In the genomic region with DNA sequence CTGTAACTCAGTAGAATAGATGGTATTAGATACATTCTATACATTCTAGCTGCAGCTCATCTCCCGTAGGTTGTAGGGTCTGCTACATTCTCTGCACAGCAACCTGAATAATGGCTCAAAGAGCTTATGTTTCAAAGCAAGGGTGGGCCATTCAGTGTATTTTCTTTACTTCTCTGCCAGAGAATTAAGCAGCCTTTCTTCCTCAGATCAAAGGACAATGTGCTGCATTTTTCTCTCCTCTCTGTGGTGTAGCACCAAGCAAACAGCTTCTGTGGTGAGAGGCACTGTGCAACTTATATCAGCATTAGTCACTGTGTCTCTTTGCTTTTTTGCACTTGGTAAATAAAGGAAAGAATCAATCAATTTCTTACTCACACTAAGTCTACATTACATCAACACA, we compare ENCODE assay signal across 20 mouse cellular contexts.
DNase-seq lines count a peak whose midpoint lies in the region; ATAC-seq and TF ChIP-seq lines count a peak whose summit lies in the region.
"Had no signal": no experiment of that assay in that cellular context is flagged by ENCODE, and none has a peak within 500 bp of the region (broad histone marks: within the 10 kb centered on the region; RNA-seq: fewer than 3 reads in every experiment).

No protein-coding gene starts in this region.

- no peaks in the 10 kb centered on the region for H3K27me3 ChIP-seq in liver, postnatal 0 days (ENCODE audit: insufficient read depth, low read length)
- no peaks in the 10 kb centered on the region for H3K27me3 ChIP-seq in liver, embryonic 12.5 days (replicated peaks)
- no peaks in the 10 kb centered on the region for H3K27me3 ChIP-seq in stomach, postnatal 0 days (ENCODE audit: control insufficient read depth, insufficient read depth, low read length)
- H3K27me3 ChIP-seq: hindbrain, embryonic 15.5 days; liver, embryonic 13.5 days; lung, embryonic 15.5 days; midbrain, embryonic 12.5 days had no signal

- H3K4me3 ChIP-seq in liver, postnatal 0 days (ENCODE audit: low read depth, low read length) = no peak overlapping the region
- H3K4me3 ChIP-seq in liver, embryonic 12.5 days = no peak overlapping the region
- H3K4me3 ChIP-seq in stomach, postnatal 0 days (ENCODE audit: low read depth, low read length) = no peak overlapping the region
- H3K4me3 ChIP-seq: hindbrain, embryonic 15.5 days; liver, embryonic 13.5 days; lung, embryonic 15.5 days; midbrain, embryonic 12.5 days had no signal

- H3K9me3 ChIP-seq in liver, postnatal 0 days (ENCODE audit: low read length) = no peaks in the 10 kb centered on the region
- H3K9me3 ChIP-seq in liver, embryonic 12.5 days (replicated peaks) = no peaks in the 10 kb centered on the region
- H3K9me3 ChIP-seq in stomach, postnatal 0 days (ENCODE audit: control insufficient read depth, low read length) = no peaks in the 10 kb centered on the region
- H3K9me3 ChIP-seq: hindbrain, embryonic 15.5 days; liver, embryonic 13.5 days; lung, embryonic 15.5 days; midbrain, embryonic 12.5 days had no signal

- no peaks in the 10 kb centered on the region for H3K36me3 ChIP-seq in liver, postnatal 0 days (replicated peaks; ENCODE audit: insufficient read depth, low read length)
- H3K36me3 ChIP-seq in liver, embryonic 12.5 days = no peaks in the 10 kb centered on the region
- H3K36me3 ChIP-seq in stomach, postnatal 0 days (ENCODE audit: control insufficient read depth, insufficient read depth, low read length) = no peaks in the 10 kb centered on the region
- H3K36me3 ChIP-seq: hindbrain, embryonic 15.5 days; liver, embryonic 13.5 days; lung, embryonic 15.5 days; midbrain, embryonic 12.5 days had no signal

- H3K27ac ChIP-seq in liver, postnatal 0 days (ENCODE audit: low read depth) = no peak overlapping the region
- H3K27ac ChIP-seq in liver, embryonic 12.5 days = no peak overlapping the region
- H3K27ac ChIP-seq in stomach, postnatal 0 days (replicated peaks) = no peak overlapping the region
- H3K27ac ChIP-seq: hindbrain, embryonic 15.5 days; kidney, postnatal 0 days; liver, embryonic 13.5 days; lung, embryonic 15.5 days; midbrain, embryonic 12.5 days had no signal

- peak; percentile 4 for DNase-seq in embryo, embryonic 10.5 days (ENCODE audit: low spot score)
- no peak for DNase-seq in embryo, embryonic 9.5 days (ENCODE audit: extremely low spot score)
- DNase-seq in liver, postnatal 0 days = no peak
- DNase-seq in urinary bladder, postnatal 25 days (ENCODE audit: low spot score) = peak; percentile 2
- no peak for DNase-seq in urinary bladder, postnatal 36 days (ENCODE audit: low spot score in 2 of 2)
- DNase-seq in stomach, postnatal 0 days (ENCODE audit: low spot score) = peak; percentile 16
- no peak for DNase-seq in left cerebral cortex, postnatal 25 days (ENCODE audit: low spot score in 2 of 2)
- DNase-seq: cerebellum, adult 11-12 months; cerebellum, postnatal 10 days; gastrocnemius, postnatal 14 days; heart, adult 11 months; kidney, adult 2 months; liver, embryonic 13.5 days; thymus, postnatal 25 days had no signal

- ATAC-seq in liver, postnatal 0 days = peak; percentile 64; the same call in 1 of the 2 replicates
- no peak for ATAC-seq in liver, embryonic 12.5 days
- ATAC-seq in stomach, postnatal 0 days (ENCODE audit: low FRiP score, low TSS enrichment) = peak; percentile 98

- intact Hi-C loops in left cerebral cortex, postnatal 25 days (cut with DNase I) = no loop called here

- no peaks in the 10 kb centered on the region for H3K4me1 ChIP-seq in liver, postnatal 0 days (ENCODE audit: insufficient read depth)
- H3K4me1 ChIP-seq in liver, embryonic 12.5 days = no peaks in the 10 kb centered on the region
- no peaks in the 10 kb centered on the region for H3K4me1 ChIP-seq in stomach, postnatal 0 days (replicated peaks; ENCODE audit: control insufficient read depth, insufficient read depth)
- H3K4me1 ChIP-seq: hindbrain, embryonic 15.5 days; liver, embryonic 13.5 days; lung, embryonic 15.5 days had no signal

- WGBS in liver, postnatal 0 days (ENCODE audit: insufficient replicate concordance) = 62% methylated on average over 1 of the region's 1 CpGs
- 63% methylated on average over 1 of the region's 1 CpGs for WGBS in liver, embryonic 12.5 days (ENCODE audit: insufficient replicate concordance)
- WGBS in stomach, postnatal 0 days = 38% methylated on average over 1 of the region's 1 CpGs

- no peak overlapping the region for H3K9ac ChIP-seq in liver, postnatal 0 days (replicated peaks)
- no peak overlapping the region for H3K9ac ChIP-seq in liver, embryonic 12.5 days
- H3K9ac ChIP-seq in stomach, postnatal 0 days (ENCODE audit: low read length) = no peak overlapping the region
- H3K9ac ChIP-seq: hindbrain, embryonic 15.5 days; liver, embryonic 13.5 days; lung, embryonic 15.5 days; midbrain, embryonic 12.5 days had no signal

- no peak overlapping the region for H3K4me2 ChIP-seq in liver, postnatal 0 days (ENCODE audit: low read depth, low read length)
- H3K4me2 ChIP-seq in liver, embryonic 12.5 days = no peak overlapping the region
- no peak overlapping the region for H3K4me2 ChIP-seq in stomach, postnatal 0 days (replicated peaks; ENCODE audit: low read depth)
- H3K4me2 ChIP-seq: heart, embryonic 11.5 days; hindbrain, embryonic 15.5 days; liver, embryonic 13.5 days; lung, embryonic 15.5 days; midbrain, embryonic 12.5 days had no signal

- no peak for TF ChIP-seq EP300 in liver, postnatal 0 days (IDR thresholded peaks at IDR 0.05; ENCODE audit: low read depth)
- TF ChIP-seq EP300 in stomach, postnatal 0 days (optimal IDR thresholded peaks at IDR 0.05) = no peak

- TF ChIP-seq CTCF in liver, postnatal 0 days (IDR thresholded peaks at IDR 0.05; ENCODE audit: low read depth) = no peak
- no peak for TF ChIP-seq CTCF in stomach, postnatal 0 days (IDR thresholded peaks at IDR 0.05; ENCODE audit: low read depth)

Comparison
In these comparisons a context has a peak if more than half of its experiments do, and no peak if none do; other contexts are left out.
1. DNase-seq: peak in embryo, embryonic 10.5 days (single experiment), urinary bladder, postnatal 25 days (single experiment) and stomach, postnatal 0 days (single experiment); none in embryo, embryonic 9.5 days (single experiment), liver, postnatal 0 days (single experiment), urinary bladder, postnatal 36 days (0 of 2) and left cerebral cortex, postnatal 25 days (0 of 2).